Mouse (Mus musculus) C2C12 (cell line): Measurements from ENCODE around the gene Pccb.

ENCODE experiments used
- CEBPB ChIP-seq: IDR thresholded peaks from one replicate; pipeline ENCODE4 v1.6.1; 2011; ENCODE audit warnings: low read depth, mild to moderate bottlenecking, control low read depth, moderate library complexity
- CTCF ChIP-seq: IDR thresholded peaks from one replicate; pipeline ENCODE4 v1.5.1; 2011; ENCODE audit not compliant: control insufficient read depth, insufficient read depth, insufficient read length
- FOSL1 ChIP-seq: IDR thresholded peaks from one replicate; pipeline ENCODE4 v1.8.0; 2011; ENCODE audit warnings: mild to moderate bottlenecking, low read length; ENCODE audit not compliant: poor library complexity, insufficient read depth, severe bottlenecking
- MAX ChIP-seq: IDR thresholded peaks from one replicate; pipeline ENCODE4 v1.6.1; 2011; ENCODE audit warnings: mild to moderate bottlenecking, control low read depth
- MYOD1 ChIP-seq: IDR thresholded peaks from one replicate; pipeline ENCODE4 v1.6.1; 2011; ENCODE audit warnings: low read depth; ENCODE audit not compliant: control insufficient read depth, insufficient read length
- MYOG ChIP-seq: IDR thresholded peaks from one replicate; pipeline ENCODE4 v1.6.1; 2011; ENCODE audit not compliant: control insufficient read depth, insufficient read length; ENCODE audit errors: extremely low read depth
- USF1 ChIP-seq: IDR thresholded peaks from one replicate; pipeline ENCODE4 v1.6.1; 2011; ENCODE audit warnings: low read depth, mild to moderate bottlenecking, control low read depth, moderate library complexity

- TF ChIP-seq CTCF: no peak
- TF ChIP-seq MAX: no peak
- no peak for TF ChIP-seq MYOD1
- no peak for TF ChIP-seq MYOG
- TF ChIP-seq USF1: no peak
- TF ChIP-seq FOSL1: no peak
- TF ChIP-seq CEBPB: no peak
These were observed 27.6 kb upstream of the Pccb start for GRCm38 (mm10) chr9:101062253-101062780.
